Mouse (Mus musculus) lung, postnatal 36 days (tissue): ENCODE data around the gene Ssmem1.

Experiments
- DNase-seq: peaks from one replicate; pipeline ENCODE4 v3.0.0; 2022; ENCODE audit warnings: mixed read lengths

Gene Ssmem1

GRCm38 (mm10) chr6:30554621-30555170, 45.0 kb downstream of the Ssmem1 start:
- DNase-seq = no peak

GRCm38 (mm10) chr6:30556080-30556479, 46.4 kb downstream of the Ssmem1 start:
- no peak for DNase-seq

- no peak for DNase-seq
Observed at GRCm38 (mm10) chr6:30559726-30560125, 50.1 kb downstream of the Ssmem1 start.

DNA sequence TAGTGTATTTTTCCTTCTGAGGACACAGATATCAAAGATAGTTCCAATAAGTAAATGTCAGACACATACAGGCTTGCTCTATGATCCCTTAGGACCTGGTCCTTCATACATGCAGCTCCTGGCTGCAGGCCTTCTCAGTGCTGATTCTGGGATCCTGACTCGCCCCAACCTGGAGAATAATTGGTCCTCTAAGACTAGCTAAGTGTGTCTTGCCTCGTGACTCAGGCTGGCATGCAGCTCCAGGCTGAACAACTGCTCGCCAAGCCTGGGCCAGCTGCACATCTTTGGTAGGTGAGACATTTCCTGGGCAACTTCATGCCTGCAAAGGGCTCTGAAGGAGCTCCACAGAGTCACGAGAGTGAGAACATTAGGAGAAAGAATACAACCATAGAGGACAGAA, 52.5 kb downstream of the Ssmem1 start:
- DNase-seq = no peak

GRCm38 (mm10) chr6:30563575-30563974, 53.9 kb downstream of the Ssmem1 start:
- no peak for DNase-seq

DNA sequence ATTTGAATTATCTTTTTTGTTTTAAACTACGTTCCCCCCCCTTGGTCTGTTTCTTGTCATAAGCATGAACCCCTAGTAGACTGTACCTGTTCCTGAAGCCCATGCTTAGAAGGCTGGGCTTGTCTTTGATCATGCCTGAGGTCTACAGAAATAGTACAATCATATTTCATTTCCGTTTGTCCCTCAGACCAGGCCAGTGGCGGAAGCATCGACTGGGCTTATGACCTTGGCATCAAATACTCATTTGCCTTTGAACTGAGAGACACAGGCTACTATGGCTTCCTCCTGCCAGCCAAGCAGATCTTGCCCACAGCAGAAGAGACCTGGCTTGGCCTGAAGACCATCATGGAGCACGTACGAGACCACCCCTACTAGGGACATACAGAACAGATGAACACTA, 54.4 kb downstream of the Ssmem1 start:
- DNase-seq = no peak

DNA sequence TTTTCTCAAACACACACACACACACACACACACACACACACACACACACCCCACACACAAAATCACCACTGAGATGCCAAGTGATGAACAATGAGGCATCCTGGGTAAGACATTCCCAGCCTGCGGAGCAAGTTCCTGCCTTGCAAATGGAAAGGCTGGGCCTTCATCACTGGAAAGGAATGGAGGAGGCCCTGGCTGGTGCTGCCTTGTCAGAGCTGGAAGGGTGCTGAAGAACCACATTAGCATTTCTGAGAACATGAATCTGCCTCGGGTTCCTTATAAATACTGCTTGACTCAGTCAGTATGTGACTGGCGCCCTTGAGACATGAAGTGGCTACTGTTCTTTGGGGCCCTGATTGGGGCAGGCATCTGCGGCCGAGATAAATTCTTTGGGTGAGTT, 58.4 kb downstream of the Ssmem1 start, which contains the start of gene Cpa4:
Gene Cpa4, plus strand, starts transcription at position 301 of the 400 bp plus-strand sequence.
- no peak for DNase-seq

DNA sequence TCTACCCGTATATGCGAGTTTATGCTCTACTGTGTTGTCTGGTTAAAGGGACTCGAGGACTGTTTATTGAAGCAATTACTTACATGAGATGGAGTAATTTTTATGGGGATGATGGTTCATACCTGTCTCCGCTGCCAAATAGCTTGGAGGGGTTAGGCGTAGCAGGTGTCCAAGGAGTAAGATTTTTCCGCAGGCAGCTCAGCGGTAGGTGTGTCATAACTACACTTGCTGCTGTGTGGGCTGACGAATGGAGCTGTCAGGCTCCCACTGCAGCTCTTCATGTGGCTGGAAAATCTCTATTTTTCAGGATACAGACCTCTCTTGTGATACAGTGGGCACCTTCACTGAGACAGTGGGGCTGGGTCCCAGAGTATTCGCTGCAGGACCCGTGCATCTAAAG, 59.7 kb downstream of the Ssmem1 start:
- DNase-seq = no peak
